Mouse (Mus musculus) ovary, postnatal 36 days (tissue): ENCODE results near the gene Lrrc15.

Source experiments
- DNase-seq: peaks from one replicate; pipeline ENCODE4 v3.0.0; 2022; ENCODE audit warnings: low spot score, mixed read lengths

The Lrrc15 gene

GRCm38 (mm10) chr16:30275558-30276340 lies 7.3 kb downstream of the Lrrc15 start:
- DNase-seq: no peak

- no peak for DNase-seq
These were observed 10.0 kb downstream of the Lrrc15 start for GRCm38 (mm10) chr16:30273065-30273464.

GRCm38 (mm10) chr16:30271941-30272595 lies 11.0 kb downstream of the Lrrc15 start:
- DNase-seq: no peak

GRCm38 (mm10) chr16:30271223-30271761 lies 11.8 kb downstream of the Lrrc15 start:
- DNase-seq: no peak

GRCm38 (mm10) chr16:30267359-30267758 lies 15.7 kb downstream of the Lrrc15 start, which contains the start of gene Cpn2:
Cpn2 (minus strand) TSS chr16:30267499.
- DNase-seq: no peak

- no peak for DNase-seq
These were observed 16.5 kb downstream of the Lrrc15 start for GRCm38 (mm10) chr16:30266561-30266960.

- no peak for DNase-seq
These were observed 17.4 kb downstream of the Lrrc15 start for GRCm38 (mm10) chr16:30265611-30266010.

GRCm38 (mm10) chr16:30263156-30263555 lies 19.9 kb downstream of the Lrrc15 start:
- DNase-seq: no peak

- peak; percentile 63 for DNase-seq
These were observed 20.4 kb downstream of the Lrrc15 start for GRCm38 (mm10) chr16:30262664-30263063.

GRCm38 (mm10) chr16:30262157-30262556 lies 20.9 kb downstream of the Lrrc15 start:
- DNase-seq: no peak

- DNase-seq: no peak
These were observed 21.7 kb downstream of the Lrrc15 start for GRCm38 (mm10) chr16:30261341-30261740.

- no peak for DNase-seq
These were observed 22.9 kb downstream of the Lrrc15 start for GRCm38 (mm10) chr16:30260012-30260635.

GRCm38 (mm10) chr16:30259444-30259843 lies 23.6 kb downstream of the Lrrc15 start:
- no peak for DNase-seq

- DNase-seq: no peak
These were observed 24.6 kb downstream of the Lrrc15 start for GRCm38 (mm10) chr16:30258441-30258840.

GRCm38 (mm10) chr16:30257718-30258117 lies 25.3 kb downstream of the Lrrc15 start:
- DNase-seq: peak; percentile 41

GRCm38 (mm10) chr16:30255061-30255460 lies 28.0 kb downstream of the Lrrc15 start:
- no peak for DNase-seq

GRCm38 (mm10) chr16:30253900-30254299 lies 29.2 kb downstream of the Lrrc15 start:
- no peak for DNase-seq

GRCm38 (mm10) chr16:30253374-30253773 lies 29.7 kb downstream of the Lrrc15 start:
- DNase-seq: no peak

- peak; percentile 80 for DNase-seq
These were observed 31.0 kb downstream of the Lrrc15 start for GRCm38 (mm10) chr16:30252003-30252418.

GRCm38 (mm10) chr16:30244037-30244700 lies 38.9 kb downstream of the Lrrc15 start:
- no peak for DNase-seq

GRCm38 (mm10) chr16:30241623-30242022 lies 41.4 kb downstream of the Lrrc15 start:
- no peak for DNase-seq

- no peak for DNase-seq
These were observed 44.3 kb downstream of the Lrrc15 start for GRCm38 (mm10) chr16:30238791-30239190.
